Mouse (Mus musculus): ENCODE data around the gene Kirrel3. TPM values are rescaled to one million over a fixed set of nuclear protein-coding genes. Genes with fewer than 3 reads are reported as not detected.
A peak's percentile ranks its signal among the peaks of the same experiment; 100 is the strongest.

Kirrel3 gene
- polyA plus RNA-seq, 1 experiment from 2014 or later = 6.6 TPM

- Histone ChIP-seq H3K4me3 (ENCODE audit: low read depth, low read length) (no peak overlapping the region), H3K4me2 (ENCODE audit: low read depth) (no peak overlapping the region), H3K9ac (ENCODE audit: low read length) (no peak overlapping the region), H3K27me3 (ENCODE audit: control insufficient read depth, insufficient read depth, low read length) (no peaks in the 10 kb centered on the region), H3K36me3 (ENCODE audit: control insufficient read depth, insufficient read depth, low read length) (no peaks in the 10 kb centered on the region), H3K9me3 (ENCODE audit: control insufficient read depth, low read length) (no peaks in the 10 kb centered on the region), H3K27ac (ENCODE audit: low read depth, low read length) (no peak overlapping the region), H3K4me1 (ENCODE audit: control insufficient read depth, insufficient read depth, low read length) (no peaks in the 10 kb centered on the region)
- 41% methylated on average over 10 of the region's 10 CpGs for WGBS
- DNase-seq (ENCODE audit: low spot score) (peak; percentile 75), ATAC-seq (ENCODE audit: insufficient read depth, low FRiP score, low TSS enrichment) (no peak)
Observed at GRCm38 (mm10) chr9:34837700-34838462, 352.2 kb downstream of the Kirrel3 start.

GRCm38 (mm10) chr9:34843275-34843965, 357.7 kb downstream of the Kirrel3 start:
- H3K36me3 ChIP-seq (ENCODE audit: control insufficient read depth, insufficient read depth, low read length) = no peaks in the 10 kb centered on the region
- H3K27ac ChIP-seq (ENCODE audit: low read depth, low read length) = no peak overlapping the region
- no peak overlapping the region for H3K4me2 ChIP-seq (ENCODE audit: low read depth)
- no peak for ATAC-seq (ENCODE audit: insufficient read depth, low FRiP score, low TSS enrichment)
- WGBS = 79% methylated on average over 10 of the region's 10 CpGs
- no peak for DNase-seq (ENCODE audit: low spot score)
- H3K9ac ChIP-seq (ENCODE audit: low read length) = no peak overlapping the region
- H3K4me3 ChIP-seq (ENCODE audit: low read depth, low read length) = no peak overlapping the region
- no peaks in the 10 kb centered on the region for H3K9me3 ChIP-seq (ENCODE audit: control insufficient read depth, low read length)
- no peaks in the 10 kb centered on the region for H3K4me1 ChIP-seq (ENCODE audit: control insufficient read depth, insufficient read depth, low read length)
- no peaks in the 10 kb centered on the region for H3K27me3 ChIP-seq (ENCODE audit: control insufficient read depth, insufficient read depth, low read length)

GRCm38 (mm10) chr9:34846440-34846839, 360.7 kb downstream of the Kirrel3 start:
- no peak overlapping the region for H3K4me2 ChIP-seq (ENCODE audit: low read depth)
- H3K4me3 ChIP-seq (ENCODE audit: low read depth, low read length) = no peak overlapping the region
- 60% methylated on average over 1 of the region's 1 CpGs for WGBS
- H3K9ac ChIP-seq (ENCODE audit: low read length) = no peak overlapping the region
- DNase-seq (ENCODE audit: low spot score) (no peak), ATAC-seq (ENCODE audit: insufficient read depth, low FRiP score, low TSS enrichment) (no peak)
- no peaks in the 10 kb centered on the region for H3K4me1 ChIP-seq (ENCODE audit: control insufficient read depth, insufficient read depth, low read length)
- H3K27ac ChIP-seq (ENCODE audit: low read depth, low read length) = no peak overlapping the region
- H3K36me3 ChIP-seq (ENCODE audit: control insufficient read depth, insufficient read depth, low read length) = no peaks in the 10 kb centered on the region
- H3K27me3 ChIP-seq (ENCODE audit: control insufficient read depth, insufficient read depth, low read length) = no peaks in the 10 kb centered on the region
- no peaks in the 10 kb centered on the region for H3K9me3 ChIP-seq (ENCODE audit: control insufficient read depth, low read length)

GRCm38 (mm10) chr9:34847664-34848063, 362.0 kb downstream of the Kirrel3 start:
- DNase-seq (ENCODE audit: low spot score) = peak; percentile 33
- no peaks in the 10 kb centered on the region for H3K9me3 ChIP-seq (ENCODE audit: control insufficient read depth, low read length)
- WGBS = 52% methylated on average over 5 of the region's 5 CpGs
- no peaks in the 10 kb centered on the region for H3K27me3 ChIP-seq (ENCODE audit: control insufficient read depth, insufficient read depth, low read length)
- no peak overlapping the region for H3K9ac ChIP-seq (ENCODE audit: low read length)
- no peak for ATAC-seq (ENCODE audit: insufficient read depth, low FRiP score, low TSS enrichment)
- no peak overlapping the region for H3K27ac ChIP-seq (ENCODE audit: low read depth, low read length)
- no peaks in the 10 kb centered on the region for H3K36me3 ChIP-seq (ENCODE audit: control insufficient read depth, insufficient read depth, low read length)
- no peak overlapping the region for H3K4me3 ChIP-seq (ENCODE audit: low read depth, low read length)
- no peak overlapping the region for H3K4me2 ChIP-seq (ENCODE audit: low read depth)
- H3K4me1 ChIP-seq (ENCODE audit: control insufficient read depth, insufficient read depth, low read length) = no peaks in the 10 kb centered on the region

- Histone ChIP-seq H3K4me3 (ENCODE audit: low read depth, low read length) (no peak overlapping the region), H3K36me3 (ENCODE audit: control insufficient read depth, insufficient read depth, low read length) (no peaks in the 10 kb centered on the region), H3K27me3 (ENCODE audit: control insufficient read depth, insufficient read depth, low read length) (no peaks in the 10 kb centered on the region), H3K4me1 (ENCODE audit: control insufficient read depth, insufficient read depth, low read length) (no peaks in the 10 kb centered on the region), H3K9ac (ENCODE audit: low read length) (no peak overlapping the region), H3K4me2 (ENCODE audit: low read depth) (no peak overlapping the region), H3K9me3 (ENCODE audit: control insufficient read depth, low read length) (no peaks in the 10 kb centered on the region), H3K27ac (ENCODE audit: low read depth, low read length) (no peak overlapping the region)
- 93% methylated on average over 4 of the region's 4 CpGs for WGBS
- no peak for ATAC-seq (ENCODE audit: insufficient read depth, low FRiP score, low TSS enrichment)
- DNase-seq (ENCODE audit: low spot score) = no peak
Observed at GRCm38 (mm10) chr9:34851136-34851535, 365.4 kb downstream of the Kirrel3 start.

- 59% methylated on average over 9 of the region's 9 CpGs for WGBS
- peak; percentile 30 for DNase-seq (ENCODE audit: low spot score)
Observed at GRCm38 (mm10) chr9:34857575-34857974, 371.9 kb downstream of the Kirrel3 start.

GRCm38 (mm10) chr9:34858071-34858470, 372.4 kb downstream of the Kirrel3 start:
- Histone ChIP-seq H3K27me3 (ENCODE audit: control insufficient read depth, insufficient read depth, low read length) (no peaks in the 10 kb centered on the region), H3K4me2 (ENCODE audit: low read depth) (no peak overlapping the region), H3K27ac (ENCODE audit: low read depth, low read length) (no peak overlapping the region), H3K9ac (ENCODE audit: low read length) (no peak overlapping the region), H3K9me3 (ENCODE audit: control insufficient read depth, low read length) (no peaks in the 10 kb centered on the region), H3K36me3 (ENCODE audit: control insufficient read depth, insufficient read depth, low read length) (no peaks in the 10 kb centered on the region), H3K4me1 (ENCODE audit: control insufficient read depth, insufficient read depth, low read length) (no peaks in the 10 kb centered on the region), H3K4me3 (ENCODE audit: low read depth, low read length) (no peak overlapping the region)
- no peak for DNase-seq (ENCODE audit: low spot score)
- 91% methylated on average over 10 of the region's 10 CpGs for WGBS
- no peak for ATAC-seq (ENCODE audit: insufficient read depth, low FRiP score, low TSS enrichment)

More at GRCm38 (mm10) chr9:34857575-34857974, 371.9 kb downstream of the Kirrel3 start:
- Histone ChIP-seq H3K36me3 (ENCODE audit: control insufficient read depth, insufficient read depth, low read length) (no peaks in the 10 kb centered on the region), H3K9me3 (ENCODE audit: control insufficient read depth, low read length) (no peaks in the 10 kb centered on the region), H3K27me3 (ENCODE audit: control insufficient read depth, insufficient read depth, low read length) (no peaks in the 10 kb centered on the region), H3K4me2 (ENCODE audit: low read depth) (no peak overlapping the region), H3K27ac (ENCODE audit: low read depth, low read length) (no peak overlapping the region), H3K9ac (ENCODE audit: low read length) (no peak overlapping the region), H3K4me1 (ENCODE audit: control insufficient read depth, insufficient read depth, low read length) (no peaks in the 10 kb centered on the region), H3K4me3 (ENCODE audit: low read depth, low read length) (no peak overlapping the region)
- ATAC-seq (ENCODE audit: insufficient read depth, low FRiP score, low TSS enrichment) = no peak

- H3K27me3 ChIP-seq (ENCODE audit: control insufficient read depth, insufficient read depth, low read length) = no peaks in the 10 kb centered on the region
- H3K9me3 ChIP-seq (ENCODE audit: control insufficient read depth, low read length) = no peaks in the 10 kb centered on the region
- no peak for DNase-seq (ENCODE audit: low spot score)
- no peak overlapping the region for H3K27ac ChIP-seq (ENCODE audit: low read depth, low read length)
- 44% methylated on average over 4 of the region's 4 CpGs for WGBS
- no peaks in the 10 kb centered on the region for H3K4me1 ChIP-seq (ENCODE audit: control insufficient read depth, insufficient read depth, low read length)
- no peak overlapping the region for H3K4me2 ChIP-seq (ENCODE audit: low read depth)
- no peak overlapping the region for H3K9ac ChIP-seq (ENCODE audit: low read length)
- H3K4me3 ChIP-seq (ENCODE audit: low read depth, low read length) = no peak overlapping the region
- no peak for ATAC-seq (ENCODE audit: insufficient read depth, low FRiP score, low TSS enrichment)
- no peaks in the 10 kb centered on the region for H3K36me3 ChIP-seq (ENCODE audit: control insufficient read depth, insufficient read depth, low read length)
Observed at GRCm38 (mm10) chr9:34860934-34861333, 375.2 kb downstream of the Kirrel3 start.

GRCm38 (mm10) chr9:34861775-34862174, 376.1 kb downstream of the Kirrel3 start:
- Histone ChIP-seq H3K27ac (ENCODE audit: low read depth, low read length) (no peak overlapping the region), H3K9me3 (ENCODE audit: control insufficient read depth, low read length) (no peaks in the 10 kb centered on the region), H3K9ac (ENCODE audit: low read length) (no peak overlapping the region), H3K4me2 (ENCODE audit: low read depth) (no peak overlapping the region), H3K4me1 (ENCODE audit: control insufficient read depth, insufficient read depth, low read length) (no peaks in the 10 kb centered on the region), H3K36me3 (ENCODE audit: control insufficient read depth, insufficient read depth, low read length) (no peaks in the 10 kb centered on the region), H3K27me3 (ENCODE audit: control insufficient read depth, insufficient read depth, low read length) (no peaks in the 10 kb centered on the region), H3K4me3 (ENCODE audit: low read depth, low read length) (no peak overlapping the region)
- ATAC-seq (ENCODE audit: insufficient read depth, low FRiP score, low TSS enrichment) (no peak; the same call in 1 of the 2 replicates), DNase-seq (ENCODE audit: low spot score) (peak; percentile 39)
- 68% methylated on average over 2 of the region's 2 CpGs for WGBS
